Mouse (Mus musculus) thymus, postnatal 0 days (tissue): ENCODE data around the gene Gm17387. TPM values are rescaled to one million over a fixed set of nuclear protein-coding genes. Genes with fewer than 3 reads are reported as not detected.
A peak's percentile ranks its signal among the peaks of the same experiment; 100 is the strongest.
"Not testable (repeated sequence)": the region's sequence is repeated elsewhere in the genome, so short reads cannot be mapped to it uniquely, and the experiment has no call there.

Source experiments
- DNase-seq: peaks from one replicate; pipeline ENCODE4 v3.0.0-alpha.2; 2015; ENCODE audit warnings: low spot score
- polyA plus RNA-seq: library from polyadenylated mRNA; unstranded; fragments of >200 nt; fragmentation: Nextera tagmentation; extraction: Ambion mirVana; gene quantifications from 2 replicates; pipeline ENCODE4 v1.2.1, GENCODE M21; 2015

Gene Gm17387
- polyA plus RNA-seq, 1 experiment from 2014 or later = not detected

DNA sequence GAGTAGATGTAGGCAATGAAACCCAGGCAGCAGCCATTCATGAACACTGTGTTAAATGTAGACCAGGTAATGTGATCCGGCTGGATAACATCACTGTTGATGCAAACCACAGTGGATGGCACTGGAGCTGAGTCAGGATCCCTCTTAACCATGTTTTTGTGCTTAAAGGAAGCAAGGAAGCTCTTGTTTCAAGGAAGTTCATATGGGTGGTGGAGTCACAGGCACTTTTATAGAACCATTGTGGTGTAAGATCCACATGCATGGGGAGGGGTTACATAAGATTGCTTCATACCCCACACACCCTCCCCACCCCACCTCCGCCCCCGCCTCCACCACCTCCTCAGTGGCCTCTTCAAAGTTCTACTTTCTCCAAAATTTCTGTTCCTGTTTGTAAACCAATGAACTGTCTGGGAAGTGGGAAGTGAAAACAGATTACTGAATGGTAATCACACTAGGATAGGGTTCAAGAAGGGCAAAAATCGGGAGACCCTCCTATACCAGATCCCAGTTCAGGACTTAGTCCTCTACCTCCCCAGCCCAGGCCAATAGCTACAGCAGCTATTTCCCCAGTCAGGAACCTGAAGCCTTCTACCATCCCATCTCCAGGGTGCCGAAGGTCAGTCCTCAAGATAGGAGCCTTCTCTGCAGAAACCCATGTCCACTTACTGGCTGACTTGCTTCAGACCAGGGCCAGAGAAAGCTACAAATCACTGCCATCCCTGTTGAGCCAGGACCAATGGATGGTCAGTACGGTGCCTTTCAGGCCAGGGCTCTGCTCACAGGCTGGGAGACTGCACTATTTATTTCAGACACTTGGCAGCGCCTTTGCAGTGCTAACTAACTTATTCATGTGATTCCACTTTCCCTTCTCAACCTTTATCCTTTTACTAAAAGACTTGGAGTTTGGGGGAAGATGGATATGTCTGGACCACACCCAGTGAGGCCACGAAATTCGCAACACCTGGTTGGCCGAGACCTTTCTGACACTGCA is 11.9 kb upstream of the Gm17387 start:
- DNase-seq = no peak

DNA sequence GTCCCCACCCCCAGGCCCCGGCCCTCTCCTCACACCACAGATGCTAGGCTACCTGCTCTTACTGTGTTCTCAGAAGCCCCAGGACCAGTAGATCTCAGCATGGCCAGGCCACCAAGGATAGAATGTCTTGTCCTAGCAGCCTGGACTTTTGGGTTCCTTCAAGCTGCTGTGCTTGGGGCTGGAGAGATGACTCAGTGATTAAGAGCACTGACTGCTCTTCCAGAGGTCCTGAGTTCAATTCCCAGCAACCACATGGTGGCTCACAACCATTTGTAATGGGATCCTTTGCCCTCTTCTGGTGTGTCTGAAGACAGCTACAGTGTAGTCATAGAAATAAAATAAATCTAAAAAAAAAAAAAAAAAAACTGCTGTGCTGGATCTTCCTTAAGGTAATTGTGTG is 11.1 kb upstream of the Gm17387 start, which contains the start of gene Ifitm6:
Gene Ifitm6, minus strand, starts transcription at position 101 of the 400 bp plus-strand sequence.
- DNase-seq = not testable (repeated sequence)

DNA sequence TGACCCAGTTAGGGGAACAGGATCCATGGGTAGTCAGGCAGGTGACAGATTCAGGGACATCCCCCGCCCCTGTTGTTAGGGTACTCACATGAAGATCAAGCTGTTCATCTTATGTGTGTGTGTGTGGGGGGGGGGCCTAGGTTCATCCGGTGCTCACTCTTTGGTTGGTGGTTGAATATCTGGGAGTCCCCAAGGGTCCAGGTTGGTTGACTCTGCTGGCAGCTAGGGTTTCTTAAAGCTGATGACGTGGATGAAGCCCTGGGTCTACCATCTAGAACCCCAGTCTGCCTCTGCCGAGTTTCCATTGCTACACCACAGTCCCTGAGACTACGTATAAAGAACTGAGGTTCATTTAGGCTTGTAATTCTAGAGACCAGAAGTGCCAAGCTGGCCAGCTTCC is 9.9 kb upstream of the Gm17387 start:
- DNase-seq = no peak

DNA sequence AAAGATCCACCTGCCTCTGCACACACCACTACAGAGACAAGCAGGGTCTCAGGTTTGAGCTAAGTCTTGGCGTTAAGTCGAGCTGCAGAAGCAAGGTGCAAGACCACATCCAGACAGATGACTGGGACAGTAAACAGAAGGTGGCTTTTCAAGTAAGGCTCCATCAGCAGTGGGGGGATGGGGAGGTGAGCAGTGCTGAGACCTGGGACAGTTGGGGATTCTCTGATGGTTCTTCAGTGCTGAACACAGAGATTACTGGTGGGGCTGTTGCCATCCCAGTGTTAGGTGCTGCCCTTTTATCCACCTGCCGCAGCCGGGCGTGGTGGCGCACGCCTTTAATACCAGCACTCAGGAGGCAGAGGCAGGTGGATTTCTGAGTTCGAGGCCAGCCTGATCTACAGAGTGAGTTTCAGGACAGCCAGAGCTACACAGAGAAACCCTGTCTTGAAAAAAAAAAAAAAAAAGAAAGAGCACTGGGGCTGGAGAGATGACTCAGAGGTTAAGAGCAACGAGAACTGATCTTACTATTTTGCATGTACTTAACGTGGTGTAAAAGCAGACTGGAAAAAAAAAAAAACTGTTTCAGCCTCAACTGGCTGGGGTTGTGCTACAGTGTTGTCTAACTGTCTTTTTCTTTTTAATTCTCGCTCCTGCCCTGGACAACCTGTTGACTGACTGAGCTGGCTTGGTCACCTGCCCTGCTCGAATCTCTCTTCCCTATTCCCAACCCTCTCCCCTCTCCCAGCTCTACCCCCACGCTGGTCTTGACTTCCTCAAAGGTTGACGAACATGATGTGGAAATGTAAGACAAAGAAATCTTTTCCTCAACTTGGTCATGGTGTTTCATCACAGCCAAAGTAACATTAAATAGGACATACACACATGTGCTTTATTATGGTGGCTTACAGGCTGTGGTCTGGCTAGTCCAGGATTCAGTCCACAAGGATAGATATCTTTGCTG is 7.2 kb upstream of the Gm17387 start:
- no peak for DNase-seq

DNA sequence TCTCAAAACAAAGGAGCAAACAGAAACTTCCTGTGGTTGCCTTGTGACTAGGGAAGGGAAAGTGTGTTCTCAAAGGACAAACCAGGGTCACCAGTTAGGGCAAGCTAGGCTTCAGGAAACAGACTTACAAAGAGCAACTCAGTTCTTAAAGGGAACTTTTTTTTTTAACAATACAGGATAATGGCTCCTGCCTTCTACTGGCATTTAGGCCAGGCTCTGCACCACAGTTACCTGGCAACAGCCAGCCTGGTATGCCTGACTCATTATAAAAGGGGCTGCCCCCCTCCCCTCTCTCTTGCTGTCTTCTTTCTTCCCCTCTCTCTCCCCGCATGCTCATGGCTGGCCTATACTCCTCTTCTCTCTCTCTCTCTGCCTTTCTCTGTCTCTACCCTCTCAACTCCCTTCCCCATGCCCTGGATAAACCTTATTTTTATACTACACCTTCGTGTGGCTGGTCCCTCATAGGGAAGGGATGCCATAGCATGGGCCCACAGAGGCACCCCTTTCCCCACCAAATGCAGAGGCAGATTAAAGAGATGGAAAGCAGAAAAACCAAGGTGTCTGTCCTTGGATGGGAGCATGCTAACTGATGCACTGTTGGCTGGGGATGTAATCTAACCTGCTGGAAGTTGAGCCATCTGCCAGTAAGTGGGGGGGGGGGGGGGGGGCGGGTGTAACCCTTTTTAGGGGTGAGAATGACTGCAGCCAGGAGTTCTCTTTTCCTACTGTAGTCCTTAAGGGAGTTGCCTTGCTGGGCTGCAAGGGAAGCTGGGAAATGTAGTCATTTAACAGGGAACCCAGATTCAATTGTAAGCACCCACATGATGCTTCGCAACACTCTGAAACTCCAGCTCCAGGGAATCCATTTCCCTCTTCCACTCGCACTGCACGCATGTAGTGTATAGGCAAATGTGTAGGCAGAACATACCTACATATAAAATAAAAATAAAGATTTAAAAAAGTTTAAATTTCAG is 3.8 kb upstream of the Gm17387 start:
- DNase-seq = no peak

DNA sequence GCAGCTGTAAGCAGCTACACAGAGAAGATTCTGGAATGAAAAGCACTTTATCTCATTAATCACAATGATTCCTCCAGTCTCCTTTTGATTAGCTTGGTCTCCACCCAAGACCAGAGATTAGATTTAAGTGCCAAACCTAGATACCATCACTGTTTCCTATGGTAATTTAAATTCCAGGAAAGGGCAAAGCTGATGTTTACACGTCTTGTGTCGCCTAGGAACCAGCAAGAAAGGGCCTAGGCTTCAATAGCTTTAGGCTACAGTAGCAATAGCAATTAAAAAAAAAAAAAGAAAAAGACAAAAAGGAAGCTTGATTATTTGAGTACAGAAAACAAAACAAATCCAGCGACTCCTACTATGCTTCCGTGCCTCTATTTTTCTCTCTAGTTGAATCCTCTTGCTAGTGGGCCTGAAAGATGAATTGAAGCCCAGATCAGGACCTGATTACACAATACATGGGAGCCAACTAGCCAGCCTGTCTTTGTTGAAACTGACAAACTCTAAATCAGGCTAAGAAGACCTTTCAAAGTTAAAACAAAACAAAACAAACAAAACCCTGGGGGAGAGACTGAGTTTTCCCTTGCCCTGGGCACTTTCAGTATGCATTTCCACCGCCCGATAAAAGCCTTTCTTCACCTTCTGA is 2.7 kb upstream of the Gm17387 start:
- DNase-seq = no peak

DNA sequence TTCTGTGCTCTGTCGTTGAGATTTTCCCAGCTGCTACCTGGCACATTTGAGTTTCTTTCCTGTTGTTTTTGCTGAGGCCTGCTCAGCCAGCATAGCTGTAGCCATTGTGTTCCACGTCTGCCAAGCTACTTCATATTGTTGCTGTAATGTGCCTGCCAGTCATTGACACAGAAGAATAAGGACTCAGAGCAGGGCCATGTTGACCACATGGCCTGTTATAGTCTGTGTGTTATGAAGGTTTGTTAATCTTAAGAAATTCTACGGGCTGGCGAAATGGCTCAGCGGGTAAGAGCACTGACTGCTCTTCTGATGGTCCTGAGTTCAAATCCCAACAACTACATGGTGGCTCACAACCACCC is 2.2 kb upstream of the Gm17387 start:
- DNase-seq = no peak

DNA sequence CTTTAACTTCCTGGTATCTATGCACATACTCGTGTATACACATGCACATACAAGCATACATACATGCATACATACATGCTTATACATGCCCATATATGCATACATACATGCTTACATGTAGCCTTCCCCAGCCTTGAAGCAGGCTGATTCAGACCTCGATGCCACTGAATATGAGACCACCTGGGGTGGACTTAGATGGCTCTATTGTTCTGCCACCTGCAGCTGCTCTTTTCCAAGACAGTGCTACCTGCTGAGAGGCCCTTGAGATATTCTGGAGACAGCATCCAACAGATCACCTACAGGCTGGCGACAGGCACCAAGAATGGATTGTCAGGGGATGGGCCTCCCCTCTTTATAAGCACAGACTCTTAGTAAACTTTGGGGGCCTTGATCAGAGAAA is 1.5 kb downstream of the Gm17387 start:
- no peak for DNase-seq

DNA sequence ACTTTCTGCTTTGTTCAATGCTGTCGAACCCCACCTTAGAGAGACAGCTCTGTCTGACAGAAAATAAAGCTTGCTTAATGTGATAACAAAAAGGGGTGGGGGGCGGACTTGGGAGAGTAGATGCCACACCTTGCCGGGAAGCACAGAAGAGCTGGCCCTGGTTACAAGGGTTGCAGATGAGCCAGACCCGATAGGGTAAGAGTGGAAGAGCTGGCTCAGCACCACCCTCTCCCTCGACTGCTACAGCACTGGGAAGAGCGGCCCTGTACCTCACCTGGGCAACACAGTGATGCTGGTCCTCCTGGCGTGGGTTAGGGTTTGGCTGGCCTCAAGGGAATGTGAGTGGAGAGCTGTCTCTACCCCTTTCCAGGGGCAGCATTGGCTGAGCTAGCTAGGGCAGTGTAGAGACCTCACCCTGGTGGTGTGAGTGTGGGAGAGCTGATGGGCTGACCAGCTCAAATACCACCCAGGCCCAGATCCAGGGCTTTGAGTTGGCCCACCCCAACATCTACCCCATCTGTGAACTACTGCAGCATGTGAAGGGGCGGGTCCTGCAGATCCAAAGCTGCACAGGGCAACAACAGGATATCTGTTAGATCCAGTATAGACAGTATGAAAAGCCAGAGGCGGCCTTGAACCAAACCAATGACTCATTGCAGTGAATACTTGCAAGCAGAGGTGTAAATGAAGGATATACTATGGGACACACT is 3.7 kb downstream of the Gm17387 start:
- DNase-seq = no peak

DNA sequence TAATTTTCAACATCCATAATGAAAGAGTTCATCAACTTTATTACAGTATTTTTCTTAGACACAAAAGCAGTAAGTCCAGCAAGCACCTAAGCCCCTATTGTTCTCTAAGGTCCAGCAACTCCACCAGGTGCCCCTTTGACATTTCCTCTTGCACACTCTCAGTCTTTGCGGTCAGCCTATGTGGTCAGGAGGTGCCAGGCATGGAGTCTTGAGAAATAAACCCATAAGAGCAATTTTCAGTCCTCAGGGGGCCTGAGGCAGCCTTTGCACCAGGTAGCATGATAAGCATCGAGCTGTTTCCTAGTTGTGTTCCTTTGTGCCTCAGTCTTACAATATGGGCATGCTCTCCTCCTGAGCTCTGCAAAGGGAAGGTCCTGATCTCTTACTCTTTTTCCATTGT is 7.7 kb downstream of the Gm17387 start:
- DNase-seq = not testable (repeated sequence)

DNA sequence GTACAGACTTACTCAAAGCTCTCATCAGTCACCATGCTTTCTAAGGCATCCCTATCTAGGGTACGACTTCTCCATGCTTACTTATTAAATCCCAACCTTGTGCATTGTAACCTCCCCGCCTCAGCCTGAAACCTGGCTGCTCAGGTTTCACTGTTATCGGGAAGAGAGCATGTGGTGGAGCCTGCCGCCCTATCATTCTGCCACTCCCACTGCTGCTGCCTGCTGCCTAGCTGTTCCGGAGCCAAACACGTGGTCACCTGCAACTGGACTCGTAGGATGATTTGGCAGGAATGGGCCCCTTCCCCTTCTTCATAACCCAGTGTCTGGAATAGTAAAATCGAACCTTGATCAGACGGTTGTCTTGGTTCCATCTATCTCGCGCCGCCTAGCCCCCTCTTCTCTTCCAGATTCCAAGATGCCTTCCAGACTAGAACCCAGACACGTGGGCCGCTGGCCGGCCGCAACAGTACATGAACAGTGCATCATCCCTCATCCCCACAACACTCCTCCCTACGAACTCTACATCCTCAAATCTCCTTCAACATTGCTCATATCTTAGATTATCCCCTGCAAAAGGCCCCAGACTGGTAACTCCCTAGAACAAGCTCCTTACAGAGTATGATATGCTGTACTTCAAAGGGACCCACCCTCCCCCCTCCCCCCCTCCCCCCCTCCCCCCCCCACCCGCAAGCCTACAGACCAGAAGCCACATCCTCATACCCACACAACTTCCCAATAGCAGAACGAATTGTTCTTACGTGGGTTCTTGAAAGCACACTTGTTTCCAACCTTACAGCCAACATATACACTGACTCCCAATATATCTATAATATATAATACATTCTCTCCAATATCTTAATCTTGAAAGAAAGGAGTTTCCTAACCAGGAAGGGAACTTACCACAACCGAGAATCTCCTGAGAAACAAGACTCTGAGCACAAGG is 9.4 kb downstream of the Gm17387 start:
- peak; percentile 20 for DNase-seq

DNA sequence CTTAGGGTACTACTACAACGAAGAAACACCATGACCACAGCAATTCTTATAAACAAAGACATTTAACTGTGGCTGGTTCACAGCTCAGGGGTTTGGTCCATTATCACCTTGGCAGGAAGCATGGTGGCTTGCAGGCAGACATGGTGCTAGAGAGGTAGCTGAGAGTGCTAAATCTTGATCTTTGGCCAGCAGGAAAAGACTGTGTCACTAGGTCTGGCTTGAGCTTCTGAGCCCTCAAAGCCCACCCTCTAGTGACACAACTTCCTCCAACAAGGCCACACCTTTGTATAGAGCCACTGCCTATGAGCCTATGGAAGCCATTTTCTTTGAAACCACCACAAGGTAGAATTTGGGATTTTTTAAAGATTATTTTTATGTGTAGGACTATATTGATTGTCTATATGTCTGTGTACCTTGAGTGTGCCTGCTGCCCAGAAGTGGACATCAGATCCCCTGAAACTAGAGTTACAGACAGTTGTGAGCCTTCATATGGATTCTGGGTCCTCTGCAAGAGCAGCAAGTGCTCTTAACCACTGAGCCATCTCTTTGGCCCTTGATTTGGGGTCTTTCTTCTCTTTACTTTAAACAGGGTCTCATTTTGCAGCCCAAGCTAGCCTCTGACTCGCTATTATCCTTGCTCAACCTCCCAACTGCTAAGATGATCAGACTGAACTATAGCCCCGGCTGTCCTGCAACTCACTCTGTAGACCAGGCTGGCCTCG is 10.6 kb downstream of the Gm17387 start:
- DNase-seq = no peak

DNA sequence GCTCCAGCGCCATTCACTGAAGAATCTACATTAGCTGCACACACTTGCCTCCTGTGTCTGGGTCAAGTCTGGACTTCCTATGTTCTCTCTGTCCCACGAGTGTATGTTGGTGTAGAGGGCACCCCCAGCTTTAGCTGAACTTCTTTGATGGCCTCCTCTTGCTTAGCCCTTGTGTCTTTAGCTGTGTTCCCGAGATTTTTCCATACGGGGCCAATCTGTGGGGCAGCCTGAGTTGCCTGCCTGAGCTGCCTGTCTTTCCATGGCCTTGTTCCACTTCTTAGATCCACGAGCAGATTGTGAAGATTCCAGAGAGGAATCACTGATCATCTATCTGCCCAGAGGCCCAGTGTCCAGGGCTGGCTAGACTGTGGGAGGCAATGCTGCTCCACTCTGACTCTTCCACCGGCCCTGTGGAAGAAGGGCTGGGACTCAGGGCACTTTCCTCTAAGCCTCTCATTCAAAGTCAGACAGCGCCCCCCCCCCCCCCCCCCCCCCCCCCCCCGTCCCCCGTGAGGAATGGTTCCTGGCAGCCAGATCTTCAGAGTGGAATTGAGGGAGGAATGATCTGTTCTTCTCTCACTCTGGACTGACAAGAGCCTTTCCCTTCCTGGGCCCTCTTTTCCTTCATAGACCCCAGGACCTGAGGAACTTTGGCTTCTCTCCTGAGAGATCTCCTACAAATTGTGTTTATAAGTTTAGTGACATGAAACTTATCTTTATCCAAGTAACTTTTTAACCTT is 12.1 kb downstream of the Gm17387 start:
- no peak for DNase-seq

DNA sequence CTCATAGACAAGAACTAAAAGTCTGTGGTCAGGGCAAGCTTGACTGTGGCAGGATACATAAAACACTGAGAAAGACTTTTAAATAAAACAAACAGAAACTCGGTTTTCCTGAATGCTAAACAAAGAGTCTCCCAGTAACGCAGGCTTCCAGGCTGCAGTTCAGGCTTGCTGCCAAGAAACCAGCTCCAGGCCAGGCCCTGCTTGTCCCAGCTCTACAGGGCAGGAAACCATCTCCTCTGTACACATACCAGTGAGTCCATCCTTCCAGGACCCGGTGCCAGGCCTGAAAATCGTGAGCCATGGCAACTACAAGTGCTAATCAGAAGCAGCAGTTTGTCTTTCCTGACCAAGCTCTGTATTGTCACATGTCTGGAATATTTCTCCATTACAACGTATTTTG is 12.7 kb downstream of the Gm17387 start:
- DNase-seq = no peak

DNA sequence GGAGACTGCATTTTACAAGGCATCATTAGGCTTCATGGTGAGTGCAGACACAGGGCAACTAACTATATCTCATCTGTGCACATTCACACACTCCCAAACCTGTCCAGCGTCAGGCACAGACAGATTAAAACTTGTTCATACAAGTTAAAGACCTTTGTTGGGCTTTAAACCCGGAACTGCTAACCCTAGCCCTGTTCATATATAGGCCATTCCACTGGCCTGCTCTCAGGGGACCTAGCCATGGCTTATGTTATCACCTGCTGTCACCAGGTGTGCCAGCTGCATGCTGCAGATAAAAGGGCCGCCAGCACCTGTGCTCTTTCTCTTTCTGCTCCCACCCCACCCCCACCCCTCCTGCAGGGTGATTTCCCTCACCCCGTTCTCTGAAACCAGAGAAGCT is 13.6 kb downstream of the Gm17387 start:
- peak; percentile 51 for DNase-seq

DNA sequence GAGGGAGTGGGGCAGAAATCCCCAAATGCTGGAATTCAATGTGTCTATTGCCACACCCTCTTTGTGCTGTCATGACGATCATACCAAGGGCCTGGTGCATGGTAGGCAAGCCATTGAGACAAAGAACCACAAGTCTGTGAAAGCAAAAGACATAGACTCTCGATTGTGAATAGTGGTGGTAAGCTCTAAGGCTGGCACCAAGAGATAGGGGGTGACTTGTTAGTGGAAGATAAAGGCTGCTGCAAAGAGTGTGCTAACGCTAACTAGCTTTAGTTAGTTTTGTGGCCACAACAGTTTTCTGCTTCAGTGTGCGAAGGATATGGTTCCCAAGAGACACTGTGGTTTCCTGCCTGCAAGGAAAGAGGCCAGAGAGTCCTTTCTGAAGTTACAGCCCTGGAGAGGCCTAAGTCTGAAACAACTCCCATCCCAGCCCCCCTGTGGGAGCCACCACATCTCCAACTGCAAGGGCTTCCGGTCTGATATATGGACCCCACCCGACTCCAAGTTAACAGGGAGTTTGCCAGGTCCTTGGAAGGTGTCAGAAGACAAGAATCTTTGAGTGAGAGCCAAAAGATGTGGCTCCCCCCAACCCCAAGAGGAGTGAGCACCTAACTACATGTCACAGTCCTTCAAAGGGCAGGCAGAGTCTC is 18.1 kb downstream of the Gm17387 start:
- no peak for DNase-seq
